Mouse (Mus musculus): Measurements from ENCODE around the gene Ccdc12. TPM values are rescaled to one million over a fixed set of nuclear protein-coding genes. Genes with fewer than 3 reads are reported as not detected.

The Ccdc12 gene
- polyA plus RNA-seq, 1 experiment = 103 TPM

DNA sequence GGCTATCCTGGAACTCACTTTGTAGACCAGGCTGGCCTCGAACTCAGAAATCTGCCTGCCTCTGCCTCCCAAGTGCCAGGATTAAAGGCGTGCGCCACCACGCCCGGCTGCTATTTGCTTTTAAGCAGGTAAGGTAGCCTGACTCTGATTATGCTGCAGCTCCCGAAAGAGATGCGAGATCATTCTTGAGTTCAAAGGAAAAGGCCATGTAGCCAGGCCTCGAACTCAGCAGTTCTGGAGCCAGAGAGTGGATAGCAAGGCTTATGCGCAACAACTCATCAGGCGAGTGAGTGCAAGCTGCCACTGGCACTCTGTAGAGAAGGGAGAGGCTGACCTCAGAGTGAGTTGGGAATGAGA, 674 bp upstream of the Ccdc12 start:
- peaks cover 10% of the 10 kb centered on the region for H3K4me1 ChIP-seq (ENCODE audit: control insufficient read depth, insufficient read depth, low read length)

DNA sequence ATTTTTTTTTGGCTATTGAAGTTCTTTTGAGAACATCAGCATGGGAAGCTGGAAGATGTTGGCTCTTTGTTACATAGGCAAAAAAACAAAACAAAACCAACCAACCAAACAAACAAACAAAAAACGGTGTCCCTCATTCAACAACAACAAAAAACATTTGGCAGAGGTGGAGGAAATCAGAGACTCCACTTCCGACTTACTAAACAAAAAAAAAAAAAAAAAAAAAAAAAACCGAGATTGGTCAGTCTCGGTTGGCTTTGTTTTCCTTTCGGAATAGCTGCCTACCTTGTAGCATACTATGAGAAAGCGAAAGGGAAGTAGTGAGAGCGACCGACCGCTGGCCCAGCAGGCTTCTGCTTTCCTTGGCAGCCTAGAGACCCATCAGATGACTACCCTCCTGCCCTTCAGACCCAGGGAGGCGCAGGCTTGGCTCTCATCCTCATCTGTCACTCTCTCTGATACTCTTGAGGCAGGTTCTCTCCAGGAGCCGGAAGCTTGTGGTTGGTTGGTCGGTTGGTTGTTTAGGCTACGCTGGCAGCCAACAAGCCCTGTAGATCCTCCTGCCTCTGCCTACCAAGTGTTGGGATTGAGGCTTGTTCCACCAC, 1.3 kb downstream of the Ccdc12 start:
- Histone ChIP-seq H3K4me3 (ENCODE audit: insufficient read depth, low read length) (peak overlapping the region; percentile 69; the same call in 1 of the 2 replicates), H3K27ac (ENCODE audit: insufficient read depth, low read length) (peak overlapping the region; percentile 33; the same call in 1 of the 2 replicates), H3K4me1 (ENCODE audit: control insufficient read depth, insufficient read depth, low read length) (peaks cover 8% of the 10 kb centered on the region; the same call in 1 of the 2 replicates)
- TF ChIP-seq CTCF (IDR thresholded peaks at IDR 0.05; ENCODE audit: extremely low read depth, insufficient read depth, low read length) (no peak), POLR2A (IDR thresholded peaks at IDR 0.05; ENCODE audit: extremely low read depth, insufficient read depth, low read length) (no peak)

More for the DNA sequence above, 674 bp upstream of the Ccdc12 start:
- H3K4me3 ChIP-seq (ENCODE audit: insufficient read depth, low read length) = peak overlapping the region; percentile 69
- peak overlapping the region; percentile 58; the same call in 1 of the 2 replicates for H3K27ac ChIP-seq (ENCODE audit: insufficient read depth, low read length)
- TF ChIP-seq POLR2A (IDR thresholded peaks at IDR 0.05; ENCODE audit: extremely low read depth, insufficient read depth, low read length) (no peak), CTCF (IDR thresholded peaks at IDR 0.05; ENCODE audit: extremely low read depth, insufficient read depth, low read length) (no peak)

DNA sequence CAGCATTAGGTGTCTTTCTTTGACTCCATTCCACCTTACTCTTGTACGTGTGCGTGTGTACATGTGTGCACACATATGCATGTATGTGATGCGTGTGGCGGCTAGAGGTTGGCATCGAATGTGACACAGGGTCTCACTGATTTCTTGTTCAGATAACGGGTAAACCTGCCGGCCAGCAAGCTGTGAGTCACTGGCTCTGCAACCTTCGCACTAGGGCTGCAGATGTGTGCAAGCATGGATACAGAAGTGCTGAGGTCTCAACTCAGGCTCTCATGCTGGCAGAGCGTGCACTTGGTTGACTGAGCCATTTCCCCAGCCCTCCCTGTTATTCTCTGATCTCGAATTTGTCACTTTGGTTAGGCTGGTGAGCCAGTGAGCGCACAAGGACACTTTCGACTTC, 3.2 kb downstream of the Ccdc12 start:
- no peak for TF ChIP-seq CTCF (IDR thresholded peaks at IDR 0.05; ENCODE audit: extremely low read depth, insufficient read depth, low read length)
- TF ChIP-seq POLR2A (IDR thresholded peaks at IDR 0.05; ENCODE audit: extremely low read depth, insufficient read depth, low read length) = no peak
- peaks cover 6% of the 10 kb centered on the region for H3K4me1 ChIP-seq (ENCODE audit: control insufficient read depth, insufficient read depth, low read length)

GRCm38 (mm10) chr9:110660208-110660607, 3.9 kb downstream of the Ccdc12 start:
- TF ChIP-seq POLR2A (IDR thresholded peaks at IDR 0.05; ENCODE audit: extremely low read depth, insufficient read depth, low read length) = no peak
- TF ChIP-seq CTCF (IDR thresholded peaks at IDR 0.05; ENCODE audit: extremely low read depth, insufficient read depth, low read length) = no peak
- H3K4me3 ChIP-seq (ENCODE audit: insufficient read depth, low read length) = no peak overlapping the region
- H3K4me1 ChIP-seq (ENCODE audit: control insufficient read depth, insufficient read depth, low read length) = peaks cover 6% of the 10 kb centered on the region
- no peak overlapping the region for H3K27ac ChIP-seq (ENCODE audit: insufficient read depth, low read length)

More for the DNA sequence above, 3.2 kb downstream of the Ccdc12 start:
- Histone ChIP-seq H3K4me3 (ENCODE audit: insufficient read depth, low read length) (no peak overlapping the region), H3K27ac (ENCODE audit: insufficient read depth, low read length) (no peak overlapping the region)

DNA sequence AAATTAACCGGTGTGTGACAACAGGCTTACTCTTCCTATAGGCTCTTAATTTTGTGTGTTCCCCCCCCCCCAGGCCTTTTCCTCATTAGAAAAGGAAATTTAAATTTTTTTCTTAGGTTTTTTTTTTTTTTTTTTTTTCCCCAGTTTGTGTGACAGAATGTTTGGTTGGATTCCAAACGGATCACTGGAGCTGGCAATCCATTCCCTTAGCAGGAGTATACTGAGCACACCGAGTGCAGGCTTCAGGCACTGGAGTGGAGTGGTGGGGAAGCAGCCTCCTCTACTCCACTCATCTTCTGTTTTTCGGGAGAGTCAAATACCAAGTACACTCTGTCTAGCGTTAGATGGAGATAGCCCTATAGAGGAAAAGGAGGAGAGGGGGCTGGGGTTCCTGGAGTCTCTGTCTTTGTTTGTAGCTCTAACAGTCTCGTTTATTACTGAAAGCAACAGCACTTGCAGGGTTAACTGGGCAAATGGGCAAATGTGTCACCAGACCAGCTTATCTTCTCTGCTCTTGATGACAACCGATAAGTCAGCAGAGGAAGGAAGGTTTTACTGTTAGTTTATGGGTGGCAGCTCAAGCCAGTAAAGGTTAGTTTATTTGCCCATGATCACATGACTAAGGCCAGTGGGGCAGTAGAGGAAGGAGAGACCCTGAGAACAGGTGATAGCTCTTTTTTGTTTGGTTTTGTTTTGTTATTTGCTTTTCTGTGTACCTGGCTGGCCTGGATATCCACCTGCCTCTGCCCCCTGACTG, 4.7 kb downstream of the Ccdc12 start:
- Histone ChIP-seq H3K4me3 (ENCODE audit: insufficient read depth, low read length) (no peak overlapping the region), H3K27ac (ENCODE audit: insufficient read depth, low read length) (no peak overlapping the region), H3K4me1 (ENCODE audit: control insufficient read depth, insufficient read depth, low read length) (peaks cover 6% of the 10 kb centered on the region)
- TF ChIP-seq POLR2A (IDR thresholded peaks at IDR 0.05; ENCODE audit: extremely low read depth, insufficient read depth, low read length) (no peak), CTCF (IDR thresholded peaks at IDR 0.05; ENCODE audit: extremely low read depth, insufficient read depth, low read length) (no peak)

- Histone ChIP-seq H3K4me3 (ENCODE audit: insufficient read depth, low read length) (no peak overlapping the region), H3K27ac (ENCODE audit: insufficient read depth, low read length) (no peak overlapping the region), H3K4me1 (ENCODE audit: control insufficient read depth, insufficient read depth, low read length) (peaks cover 9% of the 10 kb centered on the region)
- TF ChIP-seq POLR2A (IDR thresholded peaks at IDR 0.05; ENCODE audit: extremely low read depth, insufficient read depth, low read length) (no peak), CTCF (IDR thresholded peaks at IDR 0.05; ENCODE audit: extremely low read depth, insufficient read depth, low read length) (no peak)
Observed at GRCm38 (mm10) chr9:110662844-110663243, 6.5 kb downstream of the Ccdc12 start.

DNA sequence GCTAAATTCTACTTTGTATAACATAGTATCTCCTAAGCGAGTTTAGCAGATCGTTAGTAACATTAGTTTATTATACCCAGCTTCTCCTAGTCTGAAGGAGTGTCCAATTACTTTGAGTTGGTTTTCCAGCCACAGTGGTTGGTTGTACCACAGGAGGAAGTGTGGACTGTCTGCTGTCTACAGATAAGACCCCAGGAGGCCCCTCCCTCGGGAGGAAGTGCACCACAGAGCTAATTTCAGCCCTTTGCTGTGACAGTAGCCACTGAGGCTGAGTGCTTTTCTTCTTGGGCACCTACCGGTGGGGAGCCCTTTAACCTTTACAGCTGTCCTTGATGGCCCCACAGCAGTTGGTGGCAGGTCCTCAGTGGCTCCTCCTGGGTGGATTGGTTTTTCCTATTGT, 9.6 kb downstream of the Ccdc12 start:
- Histone ChIP-seq H3K4me3 (ENCODE audit: insufficient read depth, low read length) (no peak overlapping the region), H3K27ac (ENCODE audit: insufficient read depth, low read length) (no peak overlapping the region), H3K4me1 (ENCODE audit: control insufficient read depth, insufficient read depth, low read length) (peaks cover 9% of the 10 kb centered on the region)
- TF ChIP-seq CTCF (IDR thresholded peaks at IDR 0.05; ENCODE audit: extremely low read depth, insufficient read depth, low read length) = no peak

- no peak for TF ChIP-seq CTCF (IDR thresholded peaks at IDR 0.05; ENCODE audit: extremely low read depth, insufficient read depth, low read length)
- no peak for TF ChIP-seq POLR2A (IDR thresholded peaks at IDR 0.05; ENCODE audit: extremely low read depth, insufficient read depth, low read length)
- H3K4me3 ChIP-seq (ENCODE audit: insufficient read depth, low read length) = no peak overlapping the region
- H3K4me1 ChIP-seq (ENCODE audit: control insufficient read depth, insufficient read depth, low read length) = peaks cover 9% of the 10 kb centered on the region
- H3K27ac ChIP-seq (ENCODE audit: insufficient read depth, low read length) = no peak overlapping the region
Observed at GRCm38 (mm10) chr9:110666374-110666773, 10.1 kb downstream of the Ccdc12 start.

GRCm38 (mm10) chr9:110667219-110667836, 11.0 kb downstream of the Ccdc12 start:
- no peak for TF ChIP-seq CTCF (IDR thresholded peaks at IDR 0.05; ENCODE audit: extremely low read depth, insufficient read depth, low read length)
- no peak for TF ChIP-seq POLR2A (IDR thresholded peaks at IDR 0.05; ENCODE audit: extremely low read depth, insufficient read depth, low read length)
- Histone ChIP-seq H3K27ac (ENCODE audit: insufficient read depth, low read length) (no peak overlapping the region), H3K4me3 (ENCODE audit: insufficient read depth, low read length) (no peak overlapping the region), H3K4me1 (ENCODE audit: control insufficient read depth, insufficient read depth, low read length) (peaks cover 9% of the 10 kb centered on the region)

All from cortical plate, adult 2 months (tissue).